Mouse (Mus musculus) C2C12 (cell line): ENCODE measurements around the gene Lgals12. TPM values are rescaled to one million over a fixed set of nuclear protein-coding genes. Genes with fewer than 3 reads are reported as not detected.

Source experiments
- H3K27me3 ChIP-seq: one replicate; pipeline ENCODE4 v1.6.1; 2011; ENCODE audit not compliant: control insufficient read depth, insufficient read depth, insufficient read length
- H3K36me3 ChIP-seq: one replicate; pipeline ENCODE4 v1.6.1; 2011; ENCODE audit not compliant: control insufficient read depth, insufficient read depth
- H3K4me3 ChIP-seq: one replicate; pipeline ENCODE4 v1.5.1; 2011; ENCODE audit warnings: mild to moderate bottlenecking, control low read depth; ENCODE audit not compliant: poor library complexity, insufficient read depth, severe bottlenecking
- H3K79me2 ChIP-seq: one replicate; pipeline ENCODE4 v1.6.1; 2011; ENCODE audit not compliant: control insufficient read depth, insufficient read depth
- H3K79me3 ChIP-seq: one replicate; pipeline ENCODE4 v1.6.1; 2011; ENCODE audit warnings: low read depth, control low read depth
- H3ac ChIP-seq: one replicate; pipeline ENCODE3; 2011; ENCODE audit warnings: low read depth; ENCODE audit not compliant: control insufficient read depth, insufficient read length
- CEBPB ChIP-seq: IDR thresholded peaks from one replicate; pipeline ENCODE4 v1.6.1; 2011; ENCODE audit warnings: low read depth, mild to moderate bottlenecking, control low read depth, moderate library complexity
- CTCF ChIP-seq: IDR thresholded peaks from one replicate; pipeline ENCODE4 v1.5.1; 2011; ENCODE audit not compliant: control insufficient read depth, insufficient read depth, insufficient read length
- FOSL1 ChIP-seq: IDR thresholded peaks from one replicate; pipeline ENCODE4 v1.8.0; 2011; ENCODE audit warnings: mild to moderate bottlenecking, low read length; ENCODE audit not compliant: poor library complexity, insufficient read depth, severe bottlenecking
- MAX ChIP-seq: IDR thresholded peaks from one replicate; pipeline ENCODE4 v1.6.1; 2011; ENCODE audit warnings: mild to moderate bottlenecking, control low read depth
- MYOD1 ChIP-seq: IDR thresholded peaks from one replicate; pipeline ENCODE4 v1.6.1; 2011; ENCODE audit warnings: low read depth; ENCODE audit not compliant: control insufficient read depth, insufficient read length
- MYOG ChIP-seq: IDR thresholded peaks from one replicate; pipeline ENCODE4 v1.6.1; 2011; ENCODE audit not compliant: control insufficient read depth, insufficient read length; ENCODE audit errors: extremely low read depth
- USF1 ChIP-seq: IDR thresholded peaks from one replicate; pipeline ENCODE4 v1.6.1; 2011; ENCODE audit warnings: low read depth, mild to moderate bottlenecking, control low read depth, moderate library complexity
- polyA plus RNA-seq: library from polyadenylated mRNA; unstranded; fragments of >200 nt; fragmentation: generic; extraction: Trizol; gene quantifications from one replicate; pipeline ENCODE4 v1.2.1, GENCODE M21; 2012; ENCODE audit warnings: missing spikeins

Gene Lgals12
- polyA plus RNA-seq, 1 experiment: not detected

- TF ChIP-seq FOSL1 (no peak), USF1 (no peak), CEBPB (no peak), CTCF (no peak), MAX (no peak), MYOG (no peak), MYOD1 (no peak)
- no peaks in the 10 kb centered on the region for H3K79me2 ChIP-seq
- H3K36me3 ChIP-seq: no peaks in the 10 kb centered on the region
- H3K4me3 ChIP-seq: no peak overlapping the region
- no peaks in the 10 kb centered on the region for H3K79me3 ChIP-seq
- H3ac ChIP-seq: no peak overlapping the region
- peaks cover 4% of the 10 kb centered on the region for H3K27me3 ChIP-seq
Observed at GRCm38 (mm10) chr19:7605930-7606783, 836 bp downstream of the Lgals12 start.

- TF ChIP-seq MYOG: no peak
- no peak for TF ChIP-seq MAX
- no peak for TF ChIP-seq USF1
- no peak for TF ChIP-seq FOSL1
- TF ChIP-seq CTCF: no peak
- no peak for TF ChIP-seq MYOD1
- TF ChIP-seq CEBPB: no peak
- Histone ChIP-seq H3K36me3 (no peaks in the 10 kb centered on the region), H3K79me2 (no peaks in the 10 kb centered on the region), H3K4me3 (no peak overlapping the region), H3K79me3 (no peaks in the 10 kb centered on the region), H3K27me3 (peaks cover 4% of the 10 kb centered on the region), H3ac (no peak overlapping the region)
Observed at GRCm38 (mm10) chr19:7605013-7605412, 2.0 kb downstream of the Lgals12 start.

- no peak for TF ChIP-seq MYOG
- no peak for TF ChIP-seq MAX
- no peak for TF ChIP-seq USF1
- TF ChIP-seq FOSL1: no peak
- no peak for TF ChIP-seq CEBPB
- no peak for TF ChIP-seq MYOD1
- no peak for TF ChIP-seq CTCF
- no peaks in the 10 kb centered on the region for H3K79me2 ChIP-seq
- H3K36me3 ChIP-seq: no peaks in the 10 kb centered on the region
- no peak overlapping the region for H3K4me3 ChIP-seq
- H3ac ChIP-seq: no peak overlapping the region
- H3K27me3 ChIP-seq: peaks cover 7% of the 10 kb centered on the region
- no peaks in the 10 kb centered on the region for H3K79me3 ChIP-seq
Observed at GRCm38 (mm10) chr19:7604107-7604506, 2.9 kb downstream of the Lgals12 start.

- TF ChIP-seq FOSL1 (no peak), USF1 (no peak), MYOD1 (no peak), CEBPB (no peak), MYOG (no peak), MAX (no peak)
- no peak overlapping the region for H3K4me3 ChIP-seq
- H3ac ChIP-seq: no peak overlapping the region
- H3K79me3 ChIP-seq: no peaks in the 10 kb centered on the region
- H3K79me2 ChIP-seq: no peaks in the 10 kb centered on the region
- H3K27me3 ChIP-seq: peaks cover 10% of the 10 kb centered on the region
- no peaks in the 10 kb centered on the region for H3K36me3 ChIP-seq
Observed at GRCm38 (mm10) chr19:7601551-7601950, 5.4 kb downstream of the Lgals12 start.

GRCm38 (mm10) chr19:7598481-7598880, 8.5 kb downstream of the Lgals12 start:
- Histone ChIP-seq H3ac (no peak overlapping the region), H3K79me3 (no peaks in the 10 kb centered on the region), H3K27me3 (peaks cover 10% of the 10 kb centered on the region), H3K36me3 (no peaks in the 10 kb centered on the region), H3K79me2 (no peaks in the 10 kb centered on the region), H3K4me3 (no peak overlapping the region)
- no peak for TF ChIP-seq CEBPB
- TF ChIP-seq CTCF: no peak
- TF ChIP-seq MYOG: no peak
- no peak for TF ChIP-seq USF1
